Mouse (Mus musculus) embryonic fibroblast, embryonic 13.5 days (primary cell): ENCODE measurements at regions not wholly inside any gene's neighbourhood (a gene's known extent, or its start where the extent isn't known, plus 50 kb on each side); places are given as distances from the start of the nearest gene placed in this dataset.

Experiments used
- CTCF ChIP-seq: IDR thresholded peaks from 2 replicates; pipeline ENCODE4 v1.5.1; 2011; ENCODE audit warnings: mild to moderate bottlenecking, control low read depth, low read length, moderate library complexity, borderline replicate concordance; ENCODE audit not compliant: insufficient read depth
- POLR2A ChIP-seq: IDR thresholded peaks from 2 replicates; pipeline ENCODE4 v1.6.1; 2011; ENCODE audit warnings: low read depth, mild to moderate bottlenecking, control low read depth, low read length, moderate library complexity

GRCm38 (mm10) chr13:28633541-28634041 lies 319.9 kb downstream of the Sox4 start:
- no peak for TF ChIP-seq CTCF
- TF ChIP-seq POLR2A: no peak
